Comparison of ENCODE assay signal across 9 mouse cellular contexts in the genomic region with DNA sequence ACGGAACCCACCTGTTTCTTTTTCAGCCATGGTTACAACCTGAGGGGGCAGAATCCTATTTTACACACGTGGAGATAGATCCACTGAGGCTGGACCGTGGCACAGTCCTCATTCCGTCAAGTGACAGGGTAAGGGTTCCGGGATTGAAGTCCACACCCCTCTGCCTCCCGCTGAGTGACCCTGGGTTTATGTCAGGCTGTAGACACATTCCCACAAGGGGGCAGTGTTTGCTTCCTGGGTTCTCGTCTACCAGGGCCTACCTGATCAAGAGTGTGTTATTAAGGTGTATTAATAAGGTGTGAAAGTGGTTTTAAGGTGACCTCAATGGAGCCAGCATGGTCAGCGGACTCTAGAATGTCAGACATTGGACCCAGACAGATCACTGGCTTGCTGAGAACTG. TPM values are rescaled to one million over a fixed set of nuclear protein-coding genes. Genes with fewer than 3 reads are reported as not detected.
DNase-seq lines count a peak whose midpoint lies in the region; ATAC-seq and TF ChIP-seq lines count a peak whose summit lies in the region.
"Had no signal": no experiment of that assay in that cellular context is flagged by ENCODE, and none has a peak within 500 bp of the region (broad histone marks: within the 10 kb centered on the region; RNA-seq: fewer than 3 reads in every experiment).

No protein-coding gene starts in this region.

- H3ac ChIP-seq in C2C12 (ENCODE audit: control insufficient read depth, insufficient read length, low read depth): no peak overlapping the region

- no peak overlapping the region for H3K9ac ChIP-seq in heart, embryonic 13.5 days
- no peak overlapping the region for H3K9ac ChIP-seq in heart, embryonic 11.5 days (ENCODE audit: low read depth, low read length)
- H3K9ac ChIP-seq in forebrain, embryonic 14.5 days (ENCODE audit: low read length): no peak overlapping the region
- no peak overlapping the region for H3K9ac ChIP-seq in hindbrain, embryonic 16.5 days (ENCODE audit: low read depth, low read length)

- H3K27me3 ChIP-seq in heart, embryonic 13.5 days (replicated peaks): no peaks in the 10 kb centered on the region; the same call in none of the 2 replicates
- H3K27me3 ChIP-seq in heart, embryonic 11.5 days (ENCODE audit: control insufficient read depth, insufficient read depth, low read length): no peaks in the 10 kb centered on the region
- H3K27me3 ChIP-seq in C2C12 (ENCODE audit: control insufficient read depth, insufficient read depth, insufficient read length): peaks cover 20% of the 10 kb centered on the region
- no peaks in the 10 kb centered on the region; the same call in 1 of the 2 replicates for H3K27me3 ChIP-seq in splenic B cell, adult 2 months (ENCODE audit: control insufficient read depth, insufficient read depth, low read length, poor library complexity, severe bottlenecking)
- H3K27me3 ChIP-seq in forebrain, embryonic 14.5 days (replicated peaks; ENCODE audit: control insufficient read depth, insufficient read depth, low read length): no peaks in the 10 kb centered on the region
- no peaks in the 10 kb centered on the region for H3K27me3 ChIP-seq in hindbrain, embryonic 16.5 days (replicated peaks; ENCODE audit: control insufficient read depth, insufficient read depth, low read length)

- WGBS in heart, embryonic 13.5 days: 31% methylated on average over 8 of the region's 8 CpGs
- 30% methylated on average over 8 of the region's 8 CpGs for WGBS in heart, embryonic 11.5 days (ENCODE audit: insufficient replicate concordance)
- 48% methylated on average over 8 of the region's 8 CpGs for WGBS in forebrain, embryonic 14.5 days
- WGBS in hindbrain, embryonic 16.5 days: 49% methylated on average over 8 of the region's 8 CpGs

- no peak overlapping the region for H3K27ac ChIP-seq in heart, embryonic 13.5 days (replicated peaks)
- H3K27ac ChIP-seq in heart, embryonic 11.5 days (ENCODE audit: low read depth, low read length): no peak overlapping the region
- no peak overlapping the region for H3K27ac ChIP-seq in forebrain, embryonic 14.5 days (ENCODE audit: low read depth, low read length)
- H3K27ac ChIP-seq in hindbrain, embryonic 16.5 days (ENCODE audit: low read depth, low read length): no peak overlapping the region

- no peak overlapping the region for H3K4me3 ChIP-seq in heart, embryonic 13.5 days
- H3K4me3 ChIP-seq in heart, embryonic 11.5 days (ENCODE audit: low read depth, low read length): no peak overlapping the region
- H3K4me3 ChIP-seq in C2C12 (ENCODE audit: insufficient read depth, poor library complexity, severe bottlenecking): no peak overlapping the region
- H3K4me3 ChIP-seq in forebrain, embryonic 14.5 days (ENCODE audit: low read depth, low read length): no peak overlapping the region
- H3K4me3 ChIP-seq in hindbrain, embryonic 16.5 days (ENCODE audit: low read length): no peak overlapping the region

- H3K4me2 ChIP-seq in heart, embryonic 13.5 days: peak overlapping the region; percentile 27
- H3K4me2 ChIP-seq in heart, embryonic 11.5 days: no peak overlapping the region; the same call in 1 of the 2 replicates
- no peak overlapping the region for H3K4me2 ChIP-seq in forebrain, embryonic 14.5 days (ENCODE audit: low read length)
- H3K4me2 ChIP-seq in hindbrain, embryonic 16.5 days (ENCODE audit: low read length): no peak overlapping the region

- TF ChIP-seq CTCF in C2C12 (IDR thresholded peaks at IDR 0.05; ENCODE audit: control insufficient read depth, insufficient read depth, insufficient read length): peak; percentile 17

- ATAC-seq in heart, embryonic 13.5 days (ENCODE audit: extremely low read depth, insufficient number of reproducible peaks, low FRiP score, low TSS enrichment): no peak
- no peak for ATAC-seq in heart, embryonic 11.5 days (replicated peaks; ENCODE audit: insufficient number of reproducible peaks, low FRiP score, low TSS enrichment)
- no peak for ATAC-seq in forebrain, embryonic 14.5 days
- no peak for ATAC-seq in hindbrain, embryonic 16.5 days

- H3K9me3 ChIP-seq in heart, embryonic 13.5 days: no peaks in the 10 kb centered on the region
- H3K9me3 ChIP-seq in heart, embryonic 11.5 days (replicated peaks; ENCODE audit: control insufficient read depth, low read length): no peaks in the 10 kb centered on the region
- H3K9me3 ChIP-seq in forebrain, embryonic 14.5 days (replicated peaks; ENCODE audit: control insufficient read depth, low read length): no peaks in the 10 kb centered on the region
- H3K9me3 ChIP-seq in hindbrain, embryonic 16.5 days (ENCODE audit: control insufficient read depth, low read length): no peaks in the 10 kb centered on the region

- no peaks in the 10 kb centered on the region for H3K79me2 ChIP-seq in C2C12 (ENCODE audit: control insufficient read depth, insufficient read depth)

- H3K36me3 ChIP-seq in heart, embryonic 13.5 days: no peaks in the 10 kb centered on the region
- H3K36me3 ChIP-seq in heart, embryonic 11.5 days (ENCODE audit: control insufficient read depth, insufficient read depth, low read length): no peaks in the 10 kb centered on the region
- no peaks in the 10 kb centered on the region for H3K36me3 ChIP-seq in C2C12 (ENCODE audit: control insufficient read depth, insufficient read depth)
- no peaks in the 10 kb centered on the region for H3K36me3 ChIP-seq in splenic B cell, adult 2 months (ENCODE audit: control insufficient read depth, insufficient read depth, low read length, poor library complexity, severe bottlenecking)
- H3K36me3 ChIP-seq in forebrain, embryonic 14.5 days (ENCODE audit: control insufficient read depth, insufficient read depth, low read length): no peaks in the 10 kb centered on the region
- H3K36me3 ChIP-seq in hindbrain, embryonic 16.5 days (ENCODE audit: control insufficient read depth, insufficient read depth, low read length): no peaks in the 10 kb centered on the region

- H3K4me1 ChIP-seq in heart, embryonic 13.5 days: no peaks in the 10 kb centered on the region
- no peaks in the 10 kb centered on the region for H3K4me1 ChIP-seq in heart, embryonic 11.5 days (ENCODE audit: control insufficient read depth, insufficient read depth, low read length)
- H3K4me1 ChIP-seq in forebrain, embryonic 14.5 days (ENCODE audit: control insufficient read depth, insufficient read depth, low read length): no peaks in the 10 kb centered on the region
- no peaks in the 10 kb centered on the region for H3K4me1 ChIP-seq in hindbrain, embryonic 16.5 days (ENCODE audit: control insufficient read depth, insufficient read depth, low read depth, low read length)

- peak; percentile 77 for DNase-seq in adrenal gland, postnatal 14 days
- DNase-seq in kidney, postnatal 10 days: peak; percentile 45
- DNase-seq in splenic B cell, adult 2 months (ENCODE audit: low read depth, low spot score): peak; percentile 36
- no peak for DNase-seq in forebrain, embryonic 14.5 days (ENCODE audit: low spot score)

- no peaks in the 10 kb centered on the region for H3K79me3 ChIP-seq in C2C12 (ENCODE audit: low read depth)

TF ChIP-seq in C2C12, 6 proteins besides CTCF, POLR2A, EP300 and RAD21:
- TF ChIP-seq MYOG (IDR thresholded peaks at IDR 0.05; ENCODE audit: control insufficient read depth, extremely low read depth, insufficient read length): no peak
- no peak for TF ChIP-seq USF1 (IDR thresholded peaks at IDR 0.05; ENCODE audit: low read depth)
- TF ChIP-seq FOSL1 (IDR thresholded peaks at IDR 0.05; ENCODE audit: insufficient read depth, low read length, poor library complexity, severe bottlenecking): no peak
- TF ChIP-seq MYOD1 (IDR thresholded peaks at IDR 0.05; ENCODE audit: control insufficient read depth, insufficient read length, low read depth): no peak
TF ChIP-seq in C2C12: peak in this region for 0.

RNA-seq across cellular contexts. Expression of gene Cdc34b, which starts 8.8 kb away (rescaled TPM):
- 0.16 and 0.17 TPM in 2 replicates for polyA plus RNA-seq in heart, embryonic 13.5 days (2015; fragmentation: Nextera tagmentation; extraction: Ambion mirVana)
- 0.13 TPM in 1 of 2 replicates, not detected in the other for polyA plus RNA-seq in heart, embryonic 11.5 days (2014; fragmentation: Nextera tagmentation; extraction: Ambion mirVana)
- 0.02 TPM for polyA plus RNA-seq in C2C12 (2012; fragmentation: generic; extraction: Trizol)
- total RNA-seq in adrenal gland, postnatal 14 days (2021): not detected in 2 replicates
- not detected in 2 replicates for polyA plus RNA-seq in forebrain, embryonic 14.5 days (2014; fragmentation: Nextera tagmentation; extraction: Ambion mirVana)
- 0.26 TPM in 1 of 2 replicates, not detected in the other for polyA plus RNA-seq in hindbrain, embryonic 16.5 days (2015; fragmentation: Nextera tagmentation; extraction: Ambion mirVana)

RNA-seq across cellular contexts. Expression of gene Gm11541, which starts 28.5 kb away (rescaled TPM):
- 0.17 TPM in 1 of 2 replicates, not detected in the other for polyA plus RNA-seq in heart, embryonic 13.5 days (2015; fragmentation: Nextera tagmentation; extraction: Ambion mirVana)
- not detected in 2 replicates for polyA plus RNA-seq in heart, embryonic 11.5 days (2014; fragmentation: Nextera tagmentation; extraction: Ambion mirVana)
- polyA plus RNA-seq in C2C12 (2012; fragmentation: generic; extraction: Trizol): not detected
- total RNA-seq in adrenal gland, postnatal 14 days (2021): not detected in 2 replicates
- polyA plus RNA-seq in forebrain, embryonic 14.5 days (2014; fragmentation: Nextera tagmentation; extraction: Ambion mirVana): not detected in 2 replicates
- 0.27 and 0.35 TPM in 2 replicates for polyA plus RNA-seq in hindbrain, embryonic 16.5 days (2015; fragmentation: Nextera tagmentation; extraction: Ambion mirVana)

RNA-seq across cellular contexts. Expression of gene Tmem92, which starts 49.7 kb away (rescaled TPM):
- not detected in 2 replicates for polyA plus RNA-seq in heart, embryonic 13.5 days (2015; fragmentation: Nextera tagmentation; extraction: Ambion mirVana)
- not detected in 2 replicates for polyA plus RNA-seq in heart, embryonic 11.5 days (2014; fragmentation: Nextera tagmentation; extraction: Ambion mirVana)
- 0.13 TPM for polyA plus RNA-seq in C2C12 (2012; fragmentation: generic; extraction: Trizol)
- not detected in 2 replicates for total RNA-seq in adrenal gland, postnatal 14 days (2021)
- polyA plus RNA-seq in forebrain, embryonic 14.5 days (2014; fragmentation: Nextera tagmentation; extraction: Ambion mirVana): not detected in 2 replicates
- polyA plus RNA-seq in hindbrain, embryonic 16.5 days (2015; fragmentation: Nextera tagmentation; extraction: Ambion mirVana): not detected in 2 replicates
- polyA plus RNA-seq: limb, embryonic 14.5 days had no signal

RNA-seq across cellular contexts. Expression of gene Xylt2, which starts 55.5 kb away (rescaled TPM):
- 11.6 and 11.7 TPM in 2 replicates for polyA plus RNA-seq in heart, embryonic 13.5 days (2015; fragmentation: Nextera tagmentation; extraction: Ambion mirVana)
- polyA plus RNA-seq in heart, embryonic 11.5 days (2014; fragmentation: Nextera tagmentation; extraction: Ambion mirVana): 9.0 and 11.9 TPM in 2 replicates
- 10.4 TPM for polyA plus RNA-seq in C2C12 (2012; fragmentation: generic; extraction: Trizol)
- total RNA-seq in adrenal gland, postnatal 14 days (2021): 20.5 and 22.6 TPM in 2 replicates
- 6.9 and 8.2 TPM in 2 replicates for polyA plus RNA-seq in forebrain, embryonic 14.5 days (2014; fragmentation: Nextera tagmentation; extraction: Ambion mirVana)
- 13.0 and 14.4 TPM in 2 replicates for polyA plus RNA-seq in hindbrain, embryonic 16.5 days (2015; fragmentation: Nextera tagmentation; extraction: Ambion mirVana)
